Mouse (Mus musculus): Measurements from ENCODE around the gene G6pc3. TPM values are rescaled to one million over a fixed set of nuclear protein-coding genes. Genes with fewer than 3 reads are reported as not detected.

G6pc3 gene
- polyA plus RNA-seq, 1 experiment from 2014 or later = 30.0 TPM

- Histone ChIP-seq H3K27me3 (ENCODE audit: control insufficient read depth, insufficient read depth, low read length) (no peaks in the 10 kb centered on the region), H3K27ac (ENCODE audit: low read depth, low read length) (no peak overlapping the region; the same call in 1 of the 2 replicates), H3K4me3 (ENCODE audit: low read depth, low read length) (0 out of 2 replicates have a peak overlapping the region, but pooled peaks have one; percentile 96), H3K4me2 (ENCODE audit: low read depth) (peak overlapping the region; percentile 83), H3K36me3 (ENCODE audit: control insufficient read depth, insufficient read depth, low read length) (peaks cover 3% of the 10 kb centered on the region; the same call in 1 of the 2 replicates), H3K4me1 (ENCODE audit: control insufficient read depth, insufficient read depth, low read length) (peaks cover 48% of the 10 kb centered on the region), H3K9ac (ENCODE audit: low read length) (peak overlapping the region; percentile 14), H3K9me3 (ENCODE audit: control insufficient read depth, low read length) (no peaks in the 10 kb centered on the region)
- 67% methylated on average over 12 of the region's 12 CpGs for WGBS
- DNase-seq (ENCODE audit: low spot score) (no peak), ATAC-seq (ENCODE audit: insufficient read depth, low FRiP score, low TSS enrichment) (no peak)
Measured at GRCm38 (mm10) chr11:102226067-102226978, 36.9 kb downstream of the G6pc3 start.

- 24% methylated on average over 12 of the region's 12 CpGs for WGBS
- peak overlapping the region; percentile 83 for H3K4me2 ChIP-seq (ENCODE audit: low read depth)
- DNase-seq (ENCODE audit: low spot score) (peak; percentile 69), ATAC-seq (ENCODE audit: insufficient read depth, low FRiP score, low TSS enrichment) (peak; percentile 63; the same call in 1 of the 2 replicates)
- H3K27me3 ChIP-seq (ENCODE audit: control insufficient read depth, insufficient read depth, low read length) = no peaks in the 10 kb centered on the region
- peak overlapping the region; percentile 73 for H3K27ac ChIP-seq (ENCODE audit: low read depth, low read length)
- peak overlapping the region; percentile 91 for H3K9ac ChIP-seq (ENCODE audit: low read length)
- H3K4me1 ChIP-seq (ENCODE audit: control insufficient read depth, insufficient read depth, low read length) = peaks cover 48% of the 10 kb centered on the region
- H3K4me3 ChIP-seq (ENCODE audit: low read depth, low read length) = peak overlapping the region; percentile 96
- peaks cover 3% of the 10 kb centered on the region; the same call in 1 of the 2 replicates for H3K36me3 ChIP-seq (ENCODE audit: control insufficient read depth, insufficient read depth, low read length)
- no peaks in the 10 kb centered on the region for H3K9me3 ChIP-seq (ENCODE audit: control insufficient read depth, low read length)
Measured at GRCm38 (mm10) chr11:102227270-102228190, 38.1 kb downstream of the G6pc3 start.

- 28% methylated on average over 9 of the region's 9 CpGs for WGBS
- DNase-seq (ENCODE audit: low spot score) = peak; percentile 33
- H3K36me3 ChIP-seq (ENCODE audit: control insufficient read depth, insufficient read depth, low read length) = no peaks in the 10 kb centered on the region
- H3K9ac ChIP-seq (ENCODE audit: low read length) = peak overlapping the region; percentile 91
- peaks cover 48% of the 10 kb centered on the region for H3K4me1 ChIP-seq (ENCODE audit: control insufficient read depth, insufficient read depth, low read length)
- ATAC-seq (ENCODE audit: insufficient read depth, low FRiP score, low TSS enrichment) = no peak
- H3K4me3 ChIP-seq (ENCODE audit: low read depth, low read length) = peak overlapping the region; percentile 96
- peak overlapping the region; percentile 73 for H3K27ac ChIP-seq (ENCODE audit: low read depth, low read length)
- H3K27me3 ChIP-seq (ENCODE audit: control insufficient read depth, insufficient read depth, low read length) = no peaks in the 10 kb centered on the region
- H3K4me2 ChIP-seq (ENCODE audit: low read depth) = peak overlapping the region; percentile 83
- H3K9me3 ChIP-seq (ENCODE audit: control insufficient read depth, low read length) = no peaks in the 10 kb centered on the region
Measured at GRCm38 (mm10) chr11:102228191-102228545, 38.7 kb downstream of the G6pc3 start.

GRCm38 (mm10) chr11:102228646-102229268, 39.3 kb downstream of the G6pc3 start:
- no peak for ATAC-seq (ENCODE audit: insufficient read depth, low FRiP score, low TSS enrichment)
- Histone ChIP-seq H3K36me3 (ENCODE audit: control insufficient read depth, insufficient read depth, low read length) (no peaks in the 10 kb centered on the region), H3K27me3 (ENCODE audit: control insufficient read depth, insufficient read depth, low read length) (no peaks in the 10 kb centered on the region), H3K27ac (ENCODE audit: low read depth, low read length) (peak overlapping the region; percentile 73), H3K9me3 (ENCODE audit: control insufficient read depth, low read length) (no peaks in the 10 kb centered on the region), H3K4me3 (ENCODE audit: low read depth, low read length) (peak overlapping the region; percentile 96), H3K4me1 (ENCODE audit: control insufficient read depth, insufficient read depth, low read length) (peaks cover 48% of the 10 kb centered on the region), H3K4me2 (ENCODE audit: low read depth) (peak overlapping the region; percentile 83), H3K9ac (ENCODE audit: low read length) (peak overlapping the region; percentile 91)
- no peak for DNase-seq (ENCODE audit: low spot score)
- 25% methylated on average over 7 of the region's 7 CpGs for WGBS

GRCm38 (mm10) chr11:102229331-102229953, 40.0 kb downstream of the G6pc3 start:
- Histone ChIP-seq H3K4me3 (ENCODE audit: low read depth, low read length) (peak overlapping the region; percentile 96), H3K9me3 (ENCODE audit: control insufficient read depth, low read length) (no peaks in the 10 kb centered on the region), H3K4me1 (ENCODE audit: control insufficient read depth, insufficient read depth, low read length) (peaks cover 45% of the 10 kb centered on the region), H3K36me3 (ENCODE audit: control insufficient read depth, insufficient read depth, low read length) (no peaks in the 10 kb centered on the region), H3K27me3 (ENCODE audit: control insufficient read depth, insufficient read depth, low read length) (no peaks in the 10 kb centered on the region), H3K4me2 (ENCODE audit: low read depth) (peak overlapping the region; percentile 83), H3K9ac (ENCODE audit: low read length) (peak overlapping the region; percentile 91), H3K27ac (ENCODE audit: low read depth, low read length) (peak overlapping the region; percentile 85)
- WGBS = 2% methylated on average over 31 of the region's 47 CpGs
- DNase-seq (ENCODE audit: low spot score) (peak; percentile 48), ATAC-seq (ENCODE audit: insufficient read depth, low FRiP score, low TSS enrichment) (no peak)

GRCm38 (mm10) chr11:102230006-102230741, 40.8 kb downstream of the G6pc3 start, which contains the start of gene Hdac5:
Gene Hdac5 (minus strand): TSS chr11:102230166.
- Histone ChIP-seq H3K27me3 (ENCODE audit: control insufficient read depth, insufficient read depth, low read length) (no peaks in the 10 kb centered on the region), H3K27ac (ENCODE audit: low read depth, low read length) (peak within 1 kb of the TSS; percentile 85), H3K4me1 (ENCODE audit: control insufficient read depth, insufficient read depth, low read length) (peaks cover 38% of the 10 kb centered on the region), H3K9ac (ENCODE audit: low read length) (peak within 1 kb of the TSS; percentile 91), H3K4me3 (ENCODE audit: low read depth, low read length) (peak within 1 kb of the TSS; percentile 96), H3K4me2 (ENCODE audit: low read depth) (peak within 1 kb of the TSS; percentile 83), H3K9me3 (ENCODE audit: control insufficient read depth, low read length) (no peaks in the 10 kb centered on the region), H3K36me3 (ENCODE audit: control insufficient read depth, insufficient read depth, low read length) (no peaks in the 10 kb centered on the region)
- WGBS = under 1% methylated on average over 35 of the region's 49 CpGs
- DNase-seq (ENCODE audit: low spot score) (peak; percentile 99), ATAC-seq (ENCODE audit: insufficient read depth, low FRiP score, low TSS enrichment) (peak; percentile 80)

GRCm38 (mm10) chr11:102236022-102236421, 46.6 kb downstream of the G6pc3 start:
- no peak overlapping the region for H3K9ac ChIP-seq (ENCODE audit: low read length)
- no peaks in the 10 kb centered on the region for H3K9me3 ChIP-seq (ENCODE audit: control insufficient read depth, low read length)
- no peaks in the 10 kb centered on the region for H3K4me1 ChIP-seq (ENCODE audit: control insufficient read depth, insufficient read depth, low read length)
- H3K4me2 ChIP-seq (ENCODE audit: low read depth) = no peak overlapping the region
- ATAC-seq (ENCODE audit: insufficient read depth, low FRiP score, low TSS enrichment) (no peak), DNase-seq (ENCODE audit: low spot score) (no peak)
- H3K27ac ChIP-seq (ENCODE audit: low read depth, low read length) = no peak overlapping the region
- no peaks in the 10 kb centered on the region for H3K27me3 ChIP-seq (ENCODE audit: control insufficient read depth, insufficient read depth, low read length)
- no peaks in the 10 kb centered on the region for H3K36me3 ChIP-seq (ENCODE audit: control insufficient read depth, insufficient read depth, low read length)
- 69% methylated on average over 2 of the region's 2 CpGs for WGBS
- no peak overlapping the region for H3K4me3 ChIP-seq (ENCODE audit: low read depth, low read length)
